Mouse (Mus musculus) subcutaneous adipose tissue, adult 2 months (tissue): ENCODE measurements around the gene Ralgps1. TPM values are rescaled to one million over a fixed set of nuclear protein-coding genes. Genes with fewer than 3 reads are reported as not detected.

ENCODE experiments used
- polyA plus RNA-seq: library from polyadenylated mRNA; depleted of rRNA; stranded (reverse); fragments of >200 nt; gene quantifications from 2 replicates; pipeline ENCODE4 v1.2.3, GENCODE M21; 2012; ENCODE audit warnings: low replicate concordance; rRNA removed

The Ralgps1 gene
- 6.1 and 6.4 TPM in 2 replicates for polyA plus RNA-seq

DNA sequence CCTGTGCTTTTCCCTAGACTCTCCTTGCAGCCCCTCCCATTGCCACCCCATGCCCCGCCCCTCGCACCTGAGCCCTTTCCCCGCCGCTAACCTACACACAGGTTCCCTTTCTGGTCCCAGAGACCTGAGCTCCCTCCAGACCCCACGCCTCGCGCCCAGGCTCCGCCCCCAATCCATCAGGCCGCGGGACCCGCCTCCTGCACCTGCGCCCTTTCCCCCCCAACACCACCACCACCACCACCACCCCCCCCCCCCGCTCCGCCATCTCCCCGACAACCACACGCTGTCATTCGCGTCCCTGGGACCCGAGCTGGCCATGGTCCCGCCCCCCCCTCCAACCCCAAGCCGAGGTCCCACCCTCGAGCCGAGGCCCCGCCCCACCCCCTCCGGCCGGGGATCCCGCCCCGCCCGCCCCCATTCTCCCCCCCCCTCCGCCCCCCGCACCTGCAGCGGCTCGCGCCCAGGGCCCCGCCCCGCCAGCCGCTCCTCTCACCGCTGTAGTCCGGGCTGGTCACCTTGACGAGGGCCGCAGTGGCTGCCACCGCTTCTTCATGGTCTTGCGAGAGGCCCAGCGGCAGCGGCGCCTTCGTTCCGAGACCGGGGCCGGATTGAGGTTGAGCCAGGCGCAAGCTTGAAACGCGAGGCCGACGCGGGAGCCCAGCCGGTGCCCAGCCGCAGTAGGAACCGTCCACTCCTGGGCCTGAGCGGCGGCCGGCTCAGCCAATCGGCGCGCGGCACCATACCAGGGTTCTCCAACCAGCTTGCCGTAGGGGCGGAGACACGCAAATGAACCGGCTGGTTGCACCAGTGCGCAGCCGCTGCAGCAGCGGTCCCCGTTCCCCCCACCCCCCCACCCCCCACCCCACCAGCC is at the start of gene Ralgps1:
Ralgps1 (minus strand) TSS at position 710 of the 871 bp plus-strand sequence.

GRCm38 (mm10) chr2:33215700-33216509 is 155.4 kb downstream of the Ralgps1 start, which contains the start of gene Angptl2:
Gene Angptl2 (plus strand): TSS chr2:33216069.

GRCm38 (mm10) chr2:33131500-33132092 is 239.7 kb downstream of the Ralgps1 start, which contains the start of gene Garnl3:
Gene Garnl3 (minus strand): TSS chr2:33131654.

Other genes with a start within 250 kb of the Ralgps1 start
- gene Garnl3, start 239.8 kb downstream of the Ralgps1 start, polyA plus RNA-seq, result 12.0 and 13.3 TPM in 2 replicates
- 178 and 186 TPM in 2 replicates for gene Angptl2, start 155.4 kb downstream of the Ralgps1 start, polyA plus RNA-seq
- 11.3 and 12.9 TPM in 2 replicates for gene Zbtb34, start 59.8 kb upstream of the Ralgps1 start, polyA plus RNA-seq
- 8.8 and 10.2 TPM in 2 replicates for gene Zbtb43, start 97.1 kb upstream of the Ralgps1 start, polyA plus RNA-seq